Mouse (Mus musculus): ENCODE results near the gene Sdhaf4.

Sdhaf4 gene

DNA sequence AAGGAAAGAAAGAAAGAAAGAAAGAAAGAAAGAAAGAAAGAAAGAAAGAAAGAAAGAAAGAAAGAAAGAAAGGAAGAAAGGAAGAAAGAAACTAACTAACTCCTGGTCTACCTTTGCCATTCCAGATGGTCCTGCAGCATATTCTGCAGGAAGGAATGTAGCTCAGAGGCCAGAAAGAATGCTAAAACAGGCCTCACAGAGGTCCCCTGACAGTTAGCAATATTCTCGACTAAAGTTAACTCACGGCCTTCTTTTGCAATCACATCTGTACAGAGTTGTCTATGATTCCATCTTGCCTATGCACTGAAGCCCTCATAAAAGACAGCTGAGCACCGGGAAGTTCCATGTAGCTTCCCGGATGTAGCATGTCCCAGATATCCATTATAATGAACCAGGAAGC, 49.9 kb downstream of the Sdhaf4 start:
- no peak for DNase-seq (ENCODE audit: low read depth, low spot score)

DNA sequence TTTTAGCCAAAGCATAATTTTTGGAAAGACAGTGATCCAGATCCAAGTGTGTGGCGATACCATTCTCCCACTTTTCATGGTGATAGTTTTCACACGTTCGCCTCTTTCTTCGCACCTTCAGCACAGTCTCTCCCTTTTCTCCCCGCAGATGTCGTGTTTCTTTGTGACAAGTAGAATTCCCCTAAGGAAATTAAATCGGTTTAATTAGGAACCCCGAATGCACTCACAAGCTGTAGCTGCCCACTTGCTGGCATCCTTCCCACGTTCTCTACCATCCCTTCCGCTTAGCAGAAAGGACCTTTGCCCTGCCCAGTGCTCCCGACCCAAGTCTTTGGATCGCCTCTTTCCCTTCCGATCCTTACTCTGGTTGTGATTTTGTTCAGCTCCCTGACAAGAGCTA, 51.5 kb downstream of the Sdhaf4 start:
- no peak for DNase-seq (ENCODE audit: low read depth, low spot score)

DNA sequence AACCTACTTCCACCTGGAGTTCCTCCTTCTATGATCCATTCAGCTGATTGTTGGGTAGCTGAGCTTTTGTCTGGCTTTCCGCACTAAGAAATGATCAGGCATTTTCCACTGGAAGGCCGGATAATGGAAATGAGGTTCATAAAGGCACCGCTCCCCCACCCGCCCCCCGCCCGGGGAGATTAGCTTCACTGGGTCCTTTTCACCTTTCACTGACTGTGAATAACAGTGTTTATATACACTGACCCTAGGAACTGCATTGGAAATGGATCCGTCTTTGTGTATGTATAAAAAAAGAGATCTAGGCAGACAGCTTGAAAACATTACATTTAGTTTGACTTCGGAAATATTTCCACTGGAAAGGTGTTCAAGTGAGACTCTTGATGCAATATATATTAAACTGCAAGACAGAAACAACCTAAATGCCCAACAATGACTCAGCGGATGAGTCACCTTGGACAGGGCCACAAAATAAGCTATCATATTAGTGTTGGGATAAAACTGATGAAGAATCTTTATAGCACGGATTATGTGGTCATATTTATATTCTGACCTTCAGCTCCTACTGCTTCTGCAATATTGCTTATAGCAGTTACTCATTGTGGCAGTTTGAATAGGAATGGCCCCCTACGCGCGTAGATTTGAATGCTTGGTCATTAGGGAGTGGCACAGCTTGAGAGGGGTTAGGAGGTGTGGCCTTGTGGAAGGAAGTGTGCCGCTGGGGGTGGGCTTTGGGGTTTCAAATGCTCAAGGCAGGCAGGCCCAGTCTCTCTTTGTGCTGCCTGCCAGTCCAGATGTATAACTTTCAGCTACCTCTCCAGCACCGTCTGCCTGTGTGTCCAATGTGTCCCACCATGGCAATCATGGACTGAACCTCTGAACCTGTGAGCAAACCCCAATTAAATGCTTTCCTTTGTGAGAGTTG, 56.4 kb downstream of the Sdhaf4 start:
- no peak for DNase-seq (ENCODE audit: low read depth, low spot score)

DNA sequence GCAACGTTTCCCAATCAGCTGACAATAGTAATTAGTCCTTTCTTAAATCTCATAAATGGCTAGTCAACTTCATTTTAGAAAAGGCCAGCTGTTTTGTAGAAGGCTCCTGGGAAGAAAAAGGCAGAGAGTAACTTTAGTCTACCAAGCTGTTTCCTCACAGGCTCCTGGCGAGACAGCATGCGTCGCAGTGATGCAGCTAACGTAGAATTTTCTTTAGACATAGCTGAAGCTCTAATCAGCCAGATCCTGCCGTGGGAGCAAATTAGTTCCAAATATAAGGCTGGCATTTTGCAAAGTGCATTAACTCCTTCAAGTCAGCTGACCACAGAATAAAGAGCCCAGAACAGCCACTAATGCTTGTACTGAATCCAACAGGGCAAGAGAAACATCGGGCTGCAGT, 57.2 kb downstream of the Sdhaf4 start:
- DNase-seq (ENCODE audit: low read depth, low spot score), result no peak
